Comparison of ENCODE assay signal across 31 mouse cellular contexts in the genomic region with DNA sequence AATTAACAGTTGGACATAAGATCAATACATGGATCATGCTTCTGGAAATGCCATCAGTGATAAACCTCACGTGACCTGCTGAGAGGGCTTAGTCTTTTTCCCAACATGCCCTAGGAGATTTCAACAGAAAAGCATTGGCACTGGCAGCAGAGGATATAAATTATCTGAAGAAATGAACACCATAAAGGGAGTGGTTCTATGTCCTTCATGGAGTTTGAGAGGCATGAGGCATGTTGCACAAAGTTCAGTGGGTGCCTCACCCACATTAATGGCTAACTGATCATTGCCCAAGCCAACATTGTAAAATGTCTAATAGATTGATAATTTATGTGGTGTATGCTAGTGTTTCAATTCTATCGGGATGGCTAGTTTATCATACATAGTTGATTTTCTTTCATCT.
"Had no signal": no experiment of that assay in that cellular context is flagged by ENCODE, and none has a peak within 500 bp of the region (broad histone marks: within the 10 kb centered on the region; RNA-seq: fewer than 3 reads in every experiment).

No protein-coding gene starts in this region.

- H3K4me2 ChIP-seq: limb, embryonic 12.5 days; limb, embryonic 13.5 days; limb, embryonic 15.5 days; liver, embryonic 11.5 days; liver, embryonic 12.5 days; liver, embryonic 13.5 days; liver, embryonic 15.5 days; lung, embryonic 14.5 days; lung, embryonic 15.5 days; midbrain, embryonic 11.5 days; midbrain, embryonic 12.5 days; midbrain, embryonic 13.5 days; midbrain, embryonic 15.5 days; neural tube, embryonic 12.5 days had no signal

- H3K9me3 ChIP-seq: limb, embryonic 10.5 days; limb, embryonic 12.5 days; limb, embryonic 13.5 days; limb, embryonic 15.5 days; liver, embryonic 12.5 days; liver, embryonic 13.5 days; liver, embryonic 15.5 days; lung, embryonic 15.5 days; megakaryocyte, embryonic 14.5 days; midbrain, embryonic 10.5 days; midbrain, embryonic 12.5 days; midbrain, embryonic 13.5 days; midbrain, embryonic 15.5 days; neural tube, embryonic 12.5 days had no signal

- H3K4me3 ChIP-seq: limb, embryonic 10.5 days; limb, embryonic 12.5 days; limb, embryonic 13.5 days; limb, embryonic 15.5 days; liver, embryonic 12.5 days; liver, embryonic 13.5 days; liver, embryonic 15.5 days; lung, embryonic 15.5 days; megakaryocyte, embryonic 14.5 days; midbrain, embryonic 10.5 days; midbrain, embryonic 12.5 days; midbrain, embryonic 13.5 days; midbrain, embryonic 15.5 days; myocyte; neural tube, embryonic 12.5 days had no signal

- DNase-seq: left cerebral cortex, postnatal 4 days; liver; liver, embryonic 13.5 days; lung, adult 18-20 months; lung, adult 2 months; lung, embryonic 14.5 days; lung, postnatal 10 days; lung, postnatal 14 days; lung, postnatal 36 days; lung, postnatal 4 days; midbrain, embryonic 14.5 days had no signal

- H3K36me3 ChIP-seq: limb, embryonic 10.5 days; limb, embryonic 12.5 days; limb, embryonic 13.5 days; limb, embryonic 15.5 days; liver, embryonic 12.5 days; liver, embryonic 13.5 days; liver, embryonic 15.5 days; lung, embryonic 15.5 days; midbrain, embryonic 10.5 days; midbrain, embryonic 12.5 days; midbrain, embryonic 13.5 days; midbrain, embryonic 15.5 days; neural tube, embryonic 12.5 days had no signal

- ATAC-seq: liver, embryonic 12.5 days; lung, postnatal 0 days; midbrain, embryonic 13.5 days; midbrain, embryonic 15.5 days; midbrain, embryonic 16.5 days had no signal

- H3K9ac ChIP-seq: limb, embryonic 12.5 days; limb, embryonic 13.5 days; limb, embryonic 15.5 days; liver, embryonic 12.5 days; liver, embryonic 13.5 days; liver, embryonic 14.5 days; liver, embryonic 15.5 days; lung, embryonic 14.5 days; lung, embryonic 15.5 days; midbrain, embryonic 12.5 days; midbrain, embryonic 13.5 days; midbrain, embryonic 15.5 days; neural tube, embryonic 12.5 days had no signal

- H3K27ac ChIP-seq: limb, embryonic 10.5 days; limb, embryonic 12.5 days; limb, embryonic 13.5 days; limb, embryonic 15.5 days; liver, embryonic 12.5 days; liver, embryonic 13.5 days; liver, embryonic 14.5 days; liver, embryonic 15.5 days; lung, embryonic 15.5 days; macrophage; midbrain, embryonic 10.5 days; midbrain, embryonic 12.5 days; midbrain, embryonic 13.5 days; midbrain, embryonic 15.5 days; neural tube, embryonic 12.5 days had no signal

- H3K27me3 ChIP-seq: limb, embryonic 12.5 days; limb, embryonic 13.5 days; limb, embryonic 15.5 days; liver, embryonic 12.5 days; liver, embryonic 13.5 days; liver, embryonic 15.5 days; lung, embryonic 15.5 days; megakaryocyte, embryonic 14.5 days; midbrain, embryonic 12.5 days; midbrain, embryonic 13.5 days; midbrain, embryonic 15.5 days; neural tube, embryonic 12.5 days had no signal

- H3K4me1 ChIP-seq: limb, embryonic 10.5 days; limb, embryonic 12.5 days; limb, embryonic 15.5 days; liver, embryonic 12.5 days; liver, embryonic 13.5 days; liver, embryonic 15.5 days; lung, embryonic 15.5 days; megakaryocyte, embryonic 14.5 days; midbrain, embryonic 10.5 days; midbrain, embryonic 12.5 days; midbrain, embryonic 13.5 days; midbrain, embryonic 15.5 days; neural tube, embryonic 12.5 days had no signal
